Mouse (Mus musculus) Muller cell, postnatal 12 days (primary cell): ENCODE results near the gene Myo10.

Experiments used
- DNase-seq: peaks from one replicate; pipeline ENCODE4 v3.0.0-alpha.2; 2015; ENCODE audit errors: inconsistent ontology term

The Myo10 gene

GRCm38 (mm10) chr15:25622200-25622866, at the start of gene Myo10:
Gene Myo10, plus strand, starts transcription at chr15:25622525.
- peak; percentile 99 for DNase-seq

DNA sequence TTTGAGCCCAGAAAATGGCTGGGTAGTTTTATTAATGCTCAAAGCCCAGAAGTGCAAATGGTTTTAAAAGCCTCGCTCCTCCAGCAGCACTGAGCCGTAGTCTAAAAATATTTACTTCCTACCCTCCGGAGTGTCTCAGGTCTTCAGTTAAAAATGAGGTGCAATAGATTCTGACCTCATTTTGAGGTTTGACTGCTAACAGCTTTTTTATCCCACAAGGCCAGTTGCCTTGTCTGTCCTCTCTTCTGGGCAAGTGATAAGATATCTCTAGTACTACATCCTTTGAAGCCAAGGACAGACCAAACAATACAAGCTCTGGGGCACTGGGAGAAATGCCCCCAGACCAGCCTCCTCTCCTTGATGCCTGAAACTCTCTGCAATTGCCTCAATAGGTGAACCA, 49.2 kb upstream of the Myo10 start:
- DNase-seq, result no peak

DNA sequence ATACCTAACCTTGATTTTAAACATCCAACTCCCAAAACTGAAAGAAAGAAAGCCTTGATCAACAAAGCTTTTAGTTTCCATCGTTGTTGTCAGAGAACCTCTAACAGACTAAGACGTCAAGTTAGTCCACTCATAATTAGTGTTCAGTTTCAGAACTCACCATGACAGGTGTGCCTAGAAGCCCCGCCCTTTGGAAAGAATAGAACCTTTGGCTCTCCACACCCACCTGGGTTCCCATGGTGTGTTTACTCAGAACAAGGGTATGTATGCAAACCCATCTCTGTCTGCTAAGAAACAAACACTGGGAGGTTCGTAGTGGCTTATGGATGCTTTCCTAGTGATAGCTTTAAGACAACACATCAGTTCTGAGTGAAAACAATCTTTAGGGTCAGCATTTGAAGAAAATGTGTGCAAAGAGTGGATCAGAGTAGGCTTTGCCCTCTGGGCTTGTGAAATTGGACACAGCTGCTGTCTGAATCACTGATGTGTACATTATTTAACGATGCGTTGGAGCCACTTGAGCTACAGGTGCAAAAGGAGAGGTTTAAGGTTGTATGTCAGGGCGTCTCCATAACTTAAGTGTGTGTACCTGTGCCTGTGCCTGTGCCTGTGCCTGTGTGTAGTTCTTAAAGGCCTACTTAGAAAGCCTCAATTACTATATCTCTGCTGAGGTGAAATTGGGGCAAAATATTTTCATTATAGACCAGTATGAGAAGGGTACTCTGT, 48.3 kb upstream of the Myo10 start:
- DNase-seq, result no peak

GRCm38 (mm10) chr15:25577327-25578051, 44.8 kb upstream of the Myo10 start:
- DNase-seq, result peak; percentile 89

DNA sequence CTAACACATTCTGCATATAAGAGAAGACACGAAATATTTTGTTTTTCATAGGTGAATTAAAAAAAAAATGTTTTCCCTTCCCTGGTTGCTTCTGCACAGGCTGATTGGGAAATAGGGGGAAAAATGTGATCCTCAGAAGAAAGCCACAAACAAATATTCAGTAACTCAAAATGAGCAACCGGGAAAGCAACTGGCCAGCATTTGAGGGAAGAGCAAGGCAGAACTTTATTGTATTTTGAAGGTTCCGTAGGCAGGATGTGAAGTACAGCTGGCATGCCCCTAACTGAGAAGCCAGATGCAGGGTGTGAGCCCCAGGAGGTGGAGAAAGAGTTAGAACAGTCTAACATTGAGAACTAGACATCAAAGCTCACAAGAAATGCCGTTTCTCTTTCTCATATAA, 44.0 kb upstream of the Myo10 start:
- DNase-seq, result no peak

GRCm38 (mm10) chr15:25580731-25581130, 41.6 kb upstream of the Myo10 start:
- no peak for DNase-seq

- DNase-seq, result no peak
These were observed 40.3 kb upstream of the Myo10 start for GRCm38 (mm10) chr15:25582055-25582454.

GRCm38 (mm10) chr15:25583361-25583760, 39.0 kb upstream of the Myo10 start:
- DNase-seq, result no peak

- DNase-seq, result no peak
These were observed 35.5 kb upstream of the Myo10 start for GRCm38 (mm10) chr15:25586828-25587227.

DNA sequence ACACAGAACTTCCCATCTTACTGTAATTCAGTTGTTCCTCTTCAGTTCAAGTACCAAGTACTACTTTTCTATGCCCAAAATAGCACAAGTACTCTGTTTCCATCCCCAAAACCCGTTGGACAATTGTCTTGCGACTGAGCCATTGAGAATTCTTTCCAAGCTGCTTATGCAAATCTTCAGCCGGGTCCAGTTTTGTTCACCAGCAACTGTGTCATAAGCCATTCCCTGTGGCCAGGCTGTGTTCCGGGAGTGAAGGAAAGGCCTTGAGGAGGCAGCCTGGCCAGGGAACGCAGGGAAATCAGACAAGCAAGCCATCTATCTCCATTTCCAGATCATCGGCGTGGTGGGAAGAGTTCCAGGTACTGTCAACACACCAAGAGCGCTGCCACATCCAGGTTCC, 34.4 kb upstream of the Myo10 start:
- no peak for DNase-seq

GRCm38 (mm10) chr15:25589318-25589902, 32.9 kb upstream of the Myo10 start:
- no peak for DNase-seq

GRCm38 (mm10) chr15:25589916-25590315, 32.4 kb upstream of the Myo10 start:
- peak; percentile 66 for DNase-seq

DNA sequence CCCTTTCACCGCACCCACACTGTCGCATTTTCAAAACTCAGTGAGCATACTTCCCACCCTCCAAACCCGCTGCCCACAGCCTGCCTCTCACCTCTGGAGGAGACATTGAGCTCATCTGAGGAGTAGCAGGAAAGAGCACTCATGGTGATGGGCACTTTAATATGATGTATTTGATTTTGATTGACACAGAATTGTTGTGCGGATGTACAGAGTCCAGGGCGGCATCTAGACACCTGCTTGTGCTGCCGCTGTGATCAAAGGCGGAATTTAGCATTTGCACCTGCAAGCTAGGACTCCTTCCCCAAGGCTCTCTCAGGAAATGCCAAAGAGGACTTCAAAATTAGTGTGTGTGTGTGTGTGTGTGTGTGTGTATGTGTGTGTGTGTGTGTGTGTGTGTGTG, 31.4 kb upstream of the Myo10 start:
- DNase-seq, result no peak

DNA sequence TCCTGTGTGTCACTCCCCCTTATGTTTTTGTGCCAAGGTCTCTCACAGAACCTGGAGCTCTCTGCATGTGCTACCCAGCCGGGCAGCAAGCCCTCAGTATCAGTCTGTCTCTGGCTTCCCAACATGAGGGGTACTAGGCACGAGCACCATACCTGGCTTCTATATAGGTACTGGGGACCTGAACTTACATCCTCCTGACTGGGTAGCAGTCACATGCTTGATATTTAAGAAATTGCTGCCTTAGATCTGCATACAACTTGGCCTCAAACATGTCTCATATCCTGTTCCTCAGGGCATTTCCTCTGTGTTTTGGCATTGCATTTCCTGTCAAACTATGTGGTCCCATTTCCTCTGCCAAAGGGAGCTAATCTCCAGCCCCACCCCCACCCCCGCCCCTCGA, 30.4 kb upstream of the Myo10 start:
- no peak for DNase-seq

GRCm38 (mm10) chr15:25593469-25594150, 28.7 kb upstream of the Myo10 start:
- DNase-seq, result no peak

- DNase-seq, result no peak
These were observed 24.0 kb upstream of the Myo10 start for GRCm38 (mm10) chr15:25598313-25598712.

DNA sequence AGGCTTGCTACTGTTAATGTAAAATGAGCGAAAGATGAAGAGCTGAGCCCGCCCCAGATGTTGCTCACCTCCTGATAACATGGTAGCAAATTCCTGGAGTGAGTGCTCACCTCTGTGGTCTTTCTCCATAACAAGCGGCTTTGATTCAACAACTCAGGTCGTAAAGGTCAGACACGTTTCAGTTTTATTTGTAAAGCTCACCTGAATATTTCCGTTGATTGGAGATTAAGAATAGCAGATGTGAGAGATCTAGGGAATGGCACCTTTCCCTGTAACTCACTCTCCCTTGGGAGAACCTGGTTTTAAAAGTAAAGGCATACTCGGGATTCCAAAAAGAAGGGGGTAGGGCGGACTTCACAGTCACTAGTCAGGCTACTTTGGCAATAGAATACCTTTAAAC, 20.0 kb upstream of the Myo10 start:
- no peak for DNase-seq

GRCm38 (mm10) chr15:25603286-25603685, 19.0 kb upstream of the Myo10 start:
- peak; percentile 72 for DNase-seq

DNA sequence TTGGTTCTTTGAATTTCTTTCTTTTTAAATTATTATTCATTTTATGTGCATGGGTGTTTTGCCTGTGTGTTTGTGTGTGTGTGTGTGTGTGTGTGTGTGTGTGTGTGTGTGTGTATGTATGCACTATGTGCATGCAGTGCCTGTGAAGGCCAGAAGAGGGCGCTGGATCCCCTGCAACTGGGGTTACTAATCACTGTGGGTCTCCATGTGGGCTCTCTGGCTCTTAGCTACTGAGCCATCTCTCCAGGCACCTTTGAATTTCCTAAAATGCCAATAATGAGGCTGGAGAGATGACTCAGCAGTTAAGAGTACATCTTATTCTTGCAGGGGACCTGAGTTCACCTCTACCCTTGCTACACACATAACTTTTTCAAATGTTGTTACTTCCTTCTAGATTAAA, 18.1 kb upstream of the Myo10 start:
- no peak for DNase-seq

GRCm38 (mm10) chr15:25605376-25605775, 16.9 kb upstream of the Myo10 start:
- DNase-seq, result no peak

DNA sequence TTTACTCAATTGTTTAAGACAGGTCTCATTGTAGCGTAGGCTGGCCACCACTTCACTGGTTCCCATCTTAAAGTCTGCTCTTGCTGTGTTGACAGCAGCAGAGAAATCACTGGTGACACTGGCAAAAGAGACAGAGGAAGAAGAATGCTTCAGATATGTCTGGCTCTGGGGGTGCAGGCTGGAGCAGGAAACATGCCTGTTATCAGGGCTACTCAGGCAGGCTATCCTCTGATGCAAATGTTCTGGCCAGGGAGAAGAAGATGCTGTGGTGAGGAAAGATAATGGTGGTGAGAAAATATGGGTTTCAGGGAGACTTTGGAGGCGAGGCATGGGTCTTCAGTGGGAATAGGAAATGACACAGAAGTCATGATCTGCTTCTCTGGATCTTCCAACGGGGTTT, 13.6 kb upstream of the Myo10 start:
- no peak for DNase-seq

GRCm38 (mm10) chr15:25609253-25609652, 13.1 kb upstream of the Myo10 start:
- no peak for DNase-seq
